Mouse (Mus musculus) kidney, adult 2 months (tissue): ENCODE data around the gene Plekhb2.

Source experiments
- CTCF ChIP-seq: fragments of 200-500 bp; conservative IDR thresholded peaks from 2 replicates; pipeline ENCODE4 v1.5.1; 2011; ENCODE audit warnings: low read depth, mild to moderate bottlenecking, control low read depth, low read length, moderate library complexity, mixed read lengths; ENCODE audit not compliant: insufficient read depth, insufficient read length
- POLR2A ChIP-seq: fragments of 200-500 bp; IDR thresholded peaks from one replicate; pipeline ENCODE4 v1.6.1; 2011; ENCODE audit warnings: low read depth, low read length, control low read depth

DNA sequence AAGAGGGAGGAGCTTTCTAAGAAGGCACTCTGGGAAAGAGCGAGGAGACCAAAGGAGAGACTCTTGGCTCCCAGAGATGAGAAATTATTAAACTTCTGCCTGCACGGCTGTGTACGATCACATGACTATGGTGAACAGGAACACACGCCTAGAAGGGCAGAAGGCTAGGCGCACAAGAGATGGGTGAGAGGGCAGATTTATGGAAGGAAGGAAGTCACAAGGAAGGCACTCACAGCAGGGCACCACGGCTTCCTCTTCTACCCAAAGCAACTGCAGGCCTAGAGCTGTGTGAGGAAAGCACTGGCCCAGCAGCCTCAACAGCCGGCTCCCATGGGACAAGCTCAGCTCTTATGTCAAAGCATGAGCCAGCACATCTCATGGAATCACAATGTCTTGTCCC lies 21.9 kb upstream of the Plekhb2 start:
- TF ChIP-seq CTCF (no peak), POLR2A (no peak)
